Mouse (Mus musculus): ENCODE results near the gene Ltc4s. TPM values are rescaled to one million over a fixed set of nuclear protein-coding genes. Genes with fewer than 3 reads are reported as not detected.

Gene Ltc4s
- polyA plus RNA-seq, 1 experiment from 2014 or later, result 0.92 TPM

DNA sequence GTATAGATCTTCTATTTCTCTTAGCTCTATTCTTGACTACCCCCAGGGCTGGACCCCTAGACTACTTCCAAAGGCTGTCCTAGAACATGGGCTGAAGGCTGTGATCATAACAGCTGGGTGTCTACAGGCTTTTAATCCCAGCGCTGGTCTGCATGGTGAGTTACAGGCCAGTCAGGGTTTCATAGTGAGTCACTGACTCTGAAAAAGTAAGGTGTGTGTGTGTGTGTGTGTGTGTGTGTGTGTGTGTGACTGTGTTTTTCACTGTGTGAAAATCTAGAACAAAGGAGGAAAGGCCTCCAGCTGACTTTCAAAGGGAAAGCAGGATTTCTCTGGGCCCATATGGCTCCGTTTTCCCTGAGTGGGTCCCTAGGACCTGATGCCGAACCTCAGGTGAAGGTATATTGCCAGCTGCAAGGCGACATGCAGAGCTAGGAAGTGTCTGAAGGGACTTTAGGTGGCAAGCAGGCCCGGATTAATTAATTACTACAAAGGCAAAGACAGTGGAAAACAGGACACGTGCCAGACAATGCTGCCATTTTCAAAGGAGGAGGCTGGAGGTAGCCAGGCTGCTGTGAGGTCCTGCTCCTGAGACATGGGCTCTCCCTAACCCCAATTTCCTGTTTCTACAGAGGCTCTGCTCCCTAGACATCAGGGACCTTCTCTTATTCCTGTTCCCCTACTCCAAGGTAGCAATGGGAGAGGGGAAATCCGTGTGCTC, 15.7 kb downstream of the Ltc4s start:
- WGBS, result 50% methylated on average over 7 of the region's 7 CpGs
- H3K9me3 ChIP-seq (ENCODE audit: control insufficient read depth, low read length), result no peaks in the 10 kb centered on the region
- no peak overlapping the region for H3K4me2 ChIP-seq
- H3K36me3 ChIP-seq (ENCODE audit: control insufficient read depth, insufficient read depth, low read length), result no peaks in the 10 kb centered on the region
- H3K4me3 ChIP-seq (ENCODE audit: low read depth, low read length), result no peak overlapping the region
- no peak for ATAC-seq (ENCODE audit: low FRiP score)
- peaks cover 16% of the 10 kb centered on the region for H3K4me1 ChIP-seq (ENCODE audit: control insufficient read depth, insufficient read depth, low read length)
- no peaks in the 10 kb centered on the region for H3K27me3 ChIP-seq (ENCODE audit: control insufficient read depth, insufficient read depth, low read length)
- H3K9ac ChIP-seq (ENCODE audit: low read length), result no peak overlapping the region
- no peak overlapping the region for H3K27ac ChIP-seq (ENCODE audit: low read depth, low read length)
- no peak for DNase-seq (ENCODE audit: low spot score, missing footprints)

DNA sequence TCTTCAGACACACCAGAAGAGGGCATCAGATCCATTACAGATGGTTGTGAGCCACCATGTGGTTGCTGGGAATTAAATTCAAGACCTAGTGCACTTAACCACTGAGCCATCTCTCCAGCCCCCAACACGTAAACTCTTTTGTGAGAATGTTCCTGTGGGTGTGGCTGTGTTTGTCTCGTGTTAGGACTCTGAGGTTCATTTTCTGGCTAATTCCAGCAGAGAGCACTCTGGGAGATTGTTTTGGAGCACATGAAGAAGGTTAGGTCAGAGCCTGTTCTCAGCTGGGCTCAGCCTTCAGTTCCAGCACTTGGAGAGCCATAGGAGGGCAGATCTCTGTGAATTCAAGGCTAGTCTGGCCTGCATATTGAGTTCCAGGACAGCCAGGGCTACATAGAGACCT, 18.6 kb downstream of the Ltc4s start:
- DNase-seq (ENCODE audit: low spot score, missing footprints) (no peak), ATAC-seq (ENCODE audit: low FRiP score) (no peak)
- Histone ChIP-seq H3K4me1 (ENCODE audit: control insufficient read depth, insufficient read depth, low read length) (peaks cover 8% of the 10 kb centered on the region), H3K27me3 (ENCODE audit: control insufficient read depth, insufficient read depth, low read length) (no peaks in the 10 kb centered on the region), H3K36me3 (ENCODE audit: control insufficient read depth, insufficient read depth, low read length) (no peaks in the 10 kb centered on the region), H3K4me2 (no peak overlapping the region), H3K9ac (ENCODE audit: low read length) (no peak overlapping the region), H3K4me3 (ENCODE audit: low read depth, low read length) (no peak overlapping the region), H3K27ac (ENCODE audit: low read depth, low read length) (no peak overlapping the region), H3K9me3 (ENCODE audit: control insufficient read depth, low read length) (no peaks in the 10 kb centered on the region)
- 50% methylated on average over 2 of the region's 2 CpGs for WGBS

- ATAC-seq (ENCODE audit: low FRiP score), result no peak
- DNase-seq (ENCODE audit: low spot score, missing footprints), result no peak
- H3K9me3 ChIP-seq (ENCODE audit: control insufficient read depth, low read length), result no peaks in the 10 kb centered on the region
- no peaks in the 10 kb centered on the region for H3K27me3 ChIP-seq (ENCODE audit: control insufficient read depth, insufficient read depth, low read length)
- 48% methylated on average over 4 of the region's 4 CpGs for WGBS
- H3K9ac ChIP-seq (ENCODE audit: low read length), result no peak overlapping the region
- H3K4me3 ChIP-seq (ENCODE audit: low read depth, low read length), result no peak overlapping the region
- H3K36me3 ChIP-seq (ENCODE audit: control insufficient read depth, insufficient read depth, low read length), result no peaks in the 10 kb centered on the region
- H3K4me1 ChIP-seq (ENCODE audit: control insufficient read depth, insufficient read depth, low read length), result 0 out of 2 replicates have a peak, but pooled peaks cover 2% of the 10 kb centered on the region
- no peak overlapping the region for H3K27ac ChIP-seq (ENCODE audit: low read depth, low read length)
- H3K4me2 ChIP-seq, result no peak overlapping the region
Measured at GRCm38 (mm10) chr11:50217811-50218210, 20.6 kb downstream of the Ltc4s start.

DNA sequence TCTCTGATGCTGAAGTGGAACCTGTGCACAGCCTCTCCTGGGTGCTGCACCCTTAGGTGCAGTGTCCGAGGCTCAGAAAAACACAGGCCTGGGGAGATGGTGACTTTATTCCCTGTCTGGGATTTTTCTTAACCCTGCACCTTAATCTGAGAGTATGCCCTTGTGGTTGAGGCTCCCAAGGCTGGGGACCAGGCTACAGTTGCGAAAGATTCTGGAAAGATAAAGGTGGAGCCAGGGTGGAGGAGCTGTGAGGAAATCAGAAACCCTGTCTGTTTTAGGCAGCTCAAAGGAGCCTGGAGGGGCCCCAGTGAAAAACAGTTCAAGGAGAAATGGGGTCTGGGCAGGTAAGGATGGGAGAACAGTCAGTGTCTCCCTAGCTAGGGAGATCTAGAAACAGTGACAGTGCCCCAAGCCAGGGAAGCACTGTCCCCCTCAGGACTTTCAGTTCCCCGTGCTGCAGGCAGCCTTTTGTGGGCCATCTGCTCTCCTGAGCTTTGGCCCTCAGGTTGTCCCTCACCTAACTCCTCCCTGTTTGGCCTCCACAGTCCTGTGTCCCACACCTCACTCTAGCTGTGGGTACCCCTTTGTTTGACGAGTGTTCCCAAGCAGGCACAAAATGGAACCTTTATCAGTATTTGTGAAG, 21.6 kb downstream of the Ltc4s start:
- WGBS, result 81% methylated on average over 4 of the region's 4 CpGs
- ATAC-seq (ENCODE audit: low FRiP score) (no peak), DNase-seq (ENCODE audit: low spot score, missing footprints) (no peak)
- Histone ChIP-seq H3K9me3 (ENCODE audit: control insufficient read depth, low read length) (no peaks in the 10 kb centered on the region), H3K27me3 (ENCODE audit: control insufficient read depth, insufficient read depth, low read length) (no peaks in the 10 kb centered on the region), H3K4me3 (ENCODE audit: low read depth, low read length) (no peak overlapping the region), H3K9ac (ENCODE audit: low read length) (no peak overlapping the region), H3K4me1 (ENCODE audit: control insufficient read depth, insufficient read depth, low read length) (0 out of 2 replicates have a peak, but pooled peaks cover 2% of the 10 kb centered on the region), H3K36me3 (ENCODE audit: control insufficient read depth, insufficient read depth, low read length) (no peaks in the 10 kb centered on the region), H3K27ac (ENCODE audit: low read depth, low read length) (no peak overlapping the region), H3K4me2 (no peak overlapping the region)

GRCm38 (mm10) chr11:50215633-50216032, 22.8 kb downstream of the Ltc4s start:
- Histone ChIP-seq H3K4me1 (ENCODE audit: control insufficient read depth, insufficient read depth, low read length) (peaks cover 6% of the 10 kb centered on the region; the same call in 1 of the 2 replicates), H3K36me3 (ENCODE audit: control insufficient read depth, insufficient read depth, low read length) (no peaks in the 10 kb centered on the region), H3K27ac (ENCODE audit: low read depth, low read length) (no peak overlapping the region), H3K9ac (ENCODE audit: low read length) (no peak overlapping the region), H3K27me3 (ENCODE audit: control insufficient read depth, insufficient read depth, low read length) (no peaks in the 10 kb centered on the region), H3K4me2 (no peak overlapping the region), H3K9me3 (ENCODE audit: control insufficient read depth, low read length) (no peaks in the 10 kb centered on the region), H3K4me3 (ENCODE audit: low read depth, low read length) (no peak overlapping the region)
- DNase-seq (ENCODE audit: low spot score, missing footprints) (no peak), ATAC-seq (ENCODE audit: low FRiP score) (no peak)
- WGBS, result 22% methylated on average over 9 of the region's 9 CpGs

DNA sequence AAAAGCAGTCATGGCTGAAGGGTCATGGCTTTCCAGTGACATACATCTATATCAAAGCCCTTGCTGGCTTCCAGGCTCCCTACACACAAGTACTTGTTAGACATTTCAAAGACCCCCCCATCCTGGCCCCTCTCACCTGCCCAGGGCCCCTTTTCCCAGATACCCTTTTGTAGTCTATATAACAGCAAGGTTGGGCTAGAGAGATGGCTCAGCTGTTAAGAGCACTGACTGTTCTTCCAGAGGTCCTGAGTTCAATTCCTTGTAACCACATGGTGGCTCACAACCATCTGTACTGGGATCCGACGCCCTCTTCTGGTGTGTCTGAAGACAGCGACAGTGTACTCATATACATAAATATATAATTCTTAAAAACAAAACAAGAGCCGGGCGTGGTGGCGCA, 23.8 kb downstream of the Ltc4s start:
- Histone ChIP-seq H3K9me3 (ENCODE audit: control insufficient read depth, low read length) (no peaks in the 10 kb centered on the region), H3K4me2 (no peak overlapping the region), H3K27me3 (ENCODE audit: control insufficient read depth, insufficient read depth, low read length) (no peaks in the 10 kb centered on the region), H3K36me3 (ENCODE audit: control insufficient read depth, insufficient read depth, low read length) (no peaks in the 10 kb centered on the region), H3K4me1 (ENCODE audit: control insufficient read depth, insufficient read depth, low read length) (peaks cover 8% of the 10 kb centered on the region), H3K9ac (ENCODE audit: low read length) (no peak overlapping the region), H3K27ac (ENCODE audit: low read depth, low read length) (no peak overlapping the region), H3K4me3 (ENCODE audit: low read depth, low read length) (no peak overlapping the region)
- ATAC-seq (ENCODE audit: low FRiP score) (no peak), DNase-seq (ENCODE audit: low spot score, missing footprints) (no peak)
- 94% methylated on average over 6 of the region's 6 CpGs for WGBS

GRCm38 (mm10) chr11:50212848-50213758, 25.3 kb downstream of the Ltc4s start:
- ATAC-seq (ENCODE audit: low FRiP score) (no peak), DNase-seq (ENCODE audit: low spot score, missing footprints) (no peak)
- H3K27me3 ChIP-seq (ENCODE audit: control insufficient read depth, insufficient read depth, low read length), result no peaks in the 10 kb centered on the region
- H3K9ac ChIP-seq (ENCODE audit: low read length), result no peak overlapping the region
- 76% methylated on average over 11 of the region's 11 CpGs for WGBS
- no peak overlapping the region for H3K27ac ChIP-seq (ENCODE audit: low read depth, low read length)
- no peak overlapping the region for H3K4me2 ChIP-seq
- H3K9me3 ChIP-seq (ENCODE audit: control insufficient read depth, low read length), result no peaks in the 10 kb centered on the region
- peaks cover 11% of the 10 kb centered on the region for H3K4me1 ChIP-seq (ENCODE audit: control insufficient read depth, insufficient read depth, low read length)
- no peak overlapping the region for H3K4me3 ChIP-seq (ENCODE audit: low read depth, low read length)
- no peaks in the 10 kb centered on the region for H3K36me3 ChIP-seq (ENCODE audit: control insufficient read depth, insufficient read depth, low read length)

DNA sequence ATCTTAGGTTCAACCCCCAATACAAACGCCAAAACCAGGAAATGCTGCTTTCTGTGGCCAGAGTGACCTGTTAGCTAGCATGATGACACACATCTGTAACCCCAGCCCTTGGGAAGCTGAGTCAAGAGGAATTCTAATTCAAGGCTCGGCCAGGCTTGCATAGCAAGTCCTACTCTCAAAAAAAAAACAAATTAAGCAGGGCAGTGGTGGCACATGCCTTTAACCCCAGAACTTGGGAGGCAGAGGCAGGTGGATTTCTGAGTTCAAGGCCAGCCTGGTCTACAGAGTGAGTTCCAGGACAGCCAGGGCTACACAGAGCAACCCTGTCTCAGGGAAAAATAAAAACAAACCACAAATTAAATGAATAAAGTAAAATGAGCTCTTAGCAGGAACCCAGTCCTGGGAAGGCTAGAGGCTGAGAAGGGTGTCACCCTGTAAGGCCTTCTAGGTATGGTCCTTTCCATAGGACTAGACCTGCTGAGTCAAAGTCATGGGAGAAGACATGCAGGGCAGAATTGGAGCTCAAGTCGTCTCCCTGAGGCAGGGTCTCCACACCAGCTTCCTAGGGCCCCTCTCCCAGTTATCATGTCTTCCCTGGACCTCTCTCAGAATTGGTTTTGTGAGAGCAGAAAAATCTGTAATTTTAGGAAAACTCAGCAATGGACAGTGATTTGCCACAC, 26.2 kb downstream of the Ltc4s start:
- Histone ChIP-seq H3K4me1 (ENCODE audit: control insufficient read depth, insufficient read depth, low read length) (peaks cover 11% of the 10 kb centered on the region), H3K4me2 (no peak overlapping the region), H3K4me3 (ENCODE audit: low read depth, low read length) (no peak overlapping the region), H3K9me3 (ENCODE audit: control insufficient read depth, low read length) (no peaks in the 10 kb centered on the region), H3K9ac (ENCODE audit: low read length) (no peak overlapping the region), H3K36me3 (ENCODE audit: control insufficient read depth, insufficient read depth, low read length) (peaks cover under 1% of the 10 kb centered on the region; the same call in 1 of the 2 replicates), H3K27me3 (ENCODE audit: control insufficient read depth, insufficient read depth, low read length) (no peaks in the 10 kb centered on the region), H3K27ac (ENCODE audit: low read depth, low read length) (no peak overlapping the region)
- ATAC-seq (ENCODE audit: low FRiP score) (no peak), DNase-seq (ENCODE audit: low spot score, missing footprints) (no peak)
- 77% methylated on average over 3 of the region's 3 CpGs for WGBS
